Mouse (Mus musculus): ENCODE data around the gene E130218I03Rik.

The E130218I03Rik gene

DNA sequence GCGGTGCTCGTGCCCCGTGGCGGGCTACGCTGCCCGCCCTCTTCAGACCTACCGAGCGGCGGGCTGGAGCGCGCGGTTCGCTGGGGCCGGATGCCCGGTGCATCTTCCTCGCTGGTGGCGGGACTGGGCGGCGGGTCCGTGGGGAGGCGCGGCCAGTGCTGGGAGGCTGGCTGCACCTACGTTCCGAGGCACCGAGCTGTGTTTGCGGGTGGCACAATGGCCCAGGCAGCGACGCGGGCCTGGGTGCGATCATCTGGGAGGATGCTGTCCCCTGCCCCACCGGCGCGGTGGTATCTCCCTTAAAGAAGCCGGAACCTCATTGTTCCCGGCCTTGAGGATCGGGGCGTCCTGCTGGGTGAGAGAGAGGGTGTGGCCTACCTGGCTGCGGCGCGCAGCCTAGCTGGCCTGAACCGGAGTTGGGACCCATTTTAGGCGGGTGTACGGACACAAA is 44.1 kb downstream of the E130218I03Rik start, which contains the start of gene Pdik1l:
TSS of gene Pdik1l (minus strand) at position 321 of the 451 bp plus-strand sequence.
- DNase-seq, result peak; percentile 93

DNA sequence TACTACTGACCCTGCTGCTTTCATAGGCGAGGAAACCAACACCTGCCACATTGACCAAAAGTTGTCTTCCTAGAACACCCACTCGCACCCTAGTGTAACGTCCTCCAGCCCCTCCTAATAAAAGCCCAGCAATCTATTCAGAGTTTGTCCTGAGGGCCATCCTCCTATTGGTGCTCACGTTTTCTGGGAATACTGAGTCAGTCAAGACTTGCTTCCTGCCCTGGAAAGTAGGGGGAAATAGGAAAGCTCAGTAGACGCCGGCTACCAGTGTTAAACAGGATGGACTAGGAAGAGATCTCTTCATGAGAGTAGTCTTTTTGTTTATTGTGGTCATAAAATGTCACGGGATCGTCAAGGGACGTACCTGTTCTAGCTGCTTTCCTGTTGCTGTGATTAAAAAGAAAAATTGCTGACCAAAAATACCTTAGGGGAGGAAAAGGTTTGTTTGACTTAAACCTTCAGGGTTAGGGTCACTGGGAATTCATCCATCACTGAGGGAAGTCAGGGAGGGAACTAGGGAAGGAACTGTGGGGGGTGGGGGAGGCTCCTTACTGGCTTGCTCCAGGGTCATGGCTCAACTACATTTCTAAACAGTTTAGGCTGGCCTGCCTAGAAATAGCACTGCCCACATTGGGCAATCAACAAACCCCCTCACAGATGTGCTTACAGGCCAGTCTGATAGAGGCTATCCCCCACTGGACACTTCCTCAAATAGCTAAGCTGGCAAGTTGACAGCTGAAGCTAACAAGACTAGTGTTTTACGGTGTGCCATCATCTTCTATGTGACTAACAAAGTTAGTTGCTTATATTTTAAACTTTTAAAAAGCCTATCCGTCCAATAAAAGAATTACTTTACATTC is 45.2 kb downstream of the E130218I03Rik start:
- DNase-seq, result no peak

DNA sequence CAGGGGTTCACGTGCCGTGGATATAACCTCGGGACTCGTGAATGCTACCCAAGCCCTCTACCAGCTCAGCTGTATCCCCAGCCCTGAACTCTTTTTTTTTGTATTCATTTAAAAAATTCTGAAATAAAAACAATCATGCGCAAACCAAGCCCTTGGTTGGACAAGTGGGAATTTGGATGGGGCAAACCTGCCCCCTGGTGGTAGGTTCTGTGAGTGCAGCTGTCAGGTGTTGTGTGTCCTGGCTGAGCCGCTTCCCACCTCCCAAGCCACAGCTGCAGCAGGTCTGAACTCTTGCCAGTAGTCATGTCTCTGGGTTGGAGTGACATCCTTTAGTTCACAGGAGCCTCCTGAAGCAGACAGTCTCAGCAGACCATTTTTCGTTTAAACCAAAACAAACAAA is 48.6 kb downstream of the E130218I03Rik start:
- peak; percentile 83 for DNase-seq

- no peak for DNase-seq
Observed at GRCm38 (mm10) chr4:134293061-134293691, 49.7 kb downstream of the E130218I03Rik start.

GRCm38 (mm10) chr4:134293692-134294163 is 50.3 kb downstream of the E130218I03Rik start:
- no peak for DNase-seq
